Mouse (Mus musculus): ENCODE measurements around the gene Mylpf. TPM values are rescaled to one million over a fixed set of nuclear protein-coding genes. Genes with fewer than 3 reads are reported as not detected.
A peak's percentile ranks its signal among the peaks of the same experiment; 100 is the strongest.

The Mylpf gene
- polyA plus RNA-seq, 1 experiment from 2014 or later = 19.7 TPM

DNA sequence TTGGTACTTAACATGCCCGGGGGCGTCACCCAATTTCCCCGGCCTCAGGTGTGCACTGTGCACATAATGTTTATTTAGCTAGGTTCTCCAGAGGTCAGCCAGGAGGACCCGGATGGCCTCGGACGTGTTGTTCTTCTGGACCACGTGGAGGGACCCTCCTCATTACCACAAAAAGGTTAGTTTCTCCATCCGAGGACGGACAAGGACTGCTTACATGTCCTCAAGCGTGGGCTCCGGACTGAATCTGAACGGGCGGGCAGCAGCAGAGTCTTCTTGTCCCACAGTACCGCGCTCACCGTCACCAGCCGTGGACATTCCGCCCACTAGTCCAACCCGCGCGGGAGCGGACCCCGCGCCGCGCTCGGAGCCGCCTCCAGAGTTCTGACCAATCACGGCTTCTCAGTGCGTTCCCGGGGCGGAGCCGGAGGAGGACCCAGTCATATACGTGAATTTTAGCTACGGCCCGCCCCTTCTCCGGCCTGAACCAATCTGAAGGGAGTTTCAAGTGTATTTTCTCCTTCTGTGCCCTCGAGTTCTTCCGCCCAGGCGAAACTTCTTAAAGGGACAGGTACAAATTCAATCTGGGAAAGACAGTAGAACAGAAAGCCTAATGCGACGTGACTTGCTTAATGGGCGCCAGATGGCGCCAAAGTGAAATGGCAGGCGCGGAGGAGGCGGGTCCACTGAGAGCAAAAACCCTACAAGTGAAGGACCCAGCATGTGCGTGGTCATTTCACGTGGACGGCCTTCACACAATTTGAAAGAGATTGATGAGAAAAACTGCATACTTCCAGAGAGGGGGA lies 51.8 kb downstream of the Mylpf start, which contains the start of gene Dctpp1:
Dctpp1 (minus strand) TSS at position 401 of the 803 bp plus-strand sequence.
- peaks cover 5% of the 10 kb centered on the region; the same call in 1 of the 2 replicates for H3K36me3 ChIP-seq (replicated peaks; ENCODE audit: insufficient read depth, low read length)
- no peaks in the 10 kb centered on the region for H3K27me3 ChIP-seq (ENCODE audit: insufficient read depth, low read length)
- H3K9ac ChIP-seq (replicated peaks) = peak within 1 kb of the TSS; percentile 74
- peaks cover 36% of the 10 kb centered on the region for H3K4me1 ChIP-seq (ENCODE audit: insufficient read depth)
- peak within 1 kb of the TSS; percentile 90 for H3K27ac ChIP-seq (ENCODE audit: low read depth)
- ATAC-seq (peak; percentile 96), DNase-seq (peak; percentile 97)
- H3K4me2 ChIP-seq (ENCODE audit: low read depth, low read length) = peak within 1 kb of the TSS; percentile 91
- H3K9me3 ChIP-seq (ENCODE audit: low read length) = no peaks in the 10 kb centered on the region
- WGBS (ENCODE audit: insufficient replicate concordance) = under 1% methylated on average over 50 of the region's 50 CpGs
- no peak; the same call in none of the 2 replicates for TF ChIP-seq EP300 (IDR thresholded peaks at IDR 0.05; ENCODE audit: low read depth)
- TF ChIP-seq CTCF (IDR thresholded peaks at IDR 0.05; ENCODE audit: low read depth) = peak; percentile 95
- peak within 1 kb of the TSS; percentile 74 for H3K4me3 ChIP-seq (ENCODE audit: low read depth, low read length)

DNA sequence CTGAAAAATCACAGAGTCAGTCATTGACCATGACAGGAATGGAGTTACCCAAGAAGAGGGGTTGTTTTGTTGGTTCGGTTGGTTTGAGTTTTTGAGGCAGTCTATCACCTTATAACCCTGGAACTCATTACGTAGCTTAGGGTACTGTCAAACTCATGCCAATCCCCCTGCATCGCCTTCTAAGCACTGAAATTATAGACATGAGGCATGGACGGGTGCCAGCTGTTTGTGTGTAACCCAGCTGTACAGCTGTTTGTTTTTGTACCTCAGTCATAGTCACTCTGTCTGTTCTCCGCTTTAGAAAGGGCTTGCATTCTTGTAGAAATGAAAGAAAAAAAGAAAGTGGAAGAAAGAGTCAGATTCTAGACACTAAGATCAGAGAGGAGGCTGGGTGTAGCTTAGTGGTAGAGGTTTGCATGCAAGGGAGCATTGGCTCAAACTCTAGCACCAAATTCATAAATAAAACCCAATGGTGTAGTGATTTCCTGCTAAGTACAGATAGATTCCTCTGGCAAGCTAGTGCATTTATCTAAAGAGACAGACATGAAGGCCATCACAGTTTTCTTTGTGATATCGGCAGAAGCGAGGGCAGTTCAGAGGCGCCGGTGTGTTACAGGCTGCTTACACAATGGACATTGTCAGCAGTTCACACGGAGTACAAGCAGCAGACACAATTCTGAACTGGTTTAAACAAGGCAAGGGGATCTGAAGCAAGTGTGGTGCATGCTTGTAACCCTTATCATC lies 53.7 kb downstream of the Mylpf start:
- no peak for ATAC-seq
- Histone ChIP-seq H3K4me2 (ENCODE audit: low read depth, low read length) (no peak overlapping the region; the same call in 1 of the 2 replicates), H3K27ac (ENCODE audit: low read depth) (no peak overlapping the region), H3K4me3 (ENCODE audit: low read depth, low read length) (no peak overlapping the region), H3K4me1 (ENCODE audit: insufficient read depth) (peaks cover 28% of the 10 kb centered on the region), H3K27me3 (ENCODE audit: insufficient read depth, low read length) (no peaks in the 10 kb centered on the region), H3K36me3 (replicated peaks; ENCODE audit: insufficient read depth, low read length) (no peaks in the 10 kb centered on the region; the same call in 1 of the 2 replicates), H3K9me3 (ENCODE audit: low read length) (no peaks in the 10 kb centered on the region), H3K9ac (replicated peaks) (no peak overlapping the region)
- no peak for TF ChIP-seq CTCF (IDR thresholded peaks at IDR 0.05; ENCODE audit: low read depth)
- TF ChIP-seq EP300 (IDR thresholded peaks at IDR 0.05; ENCODE audit: low read depth) = no peak
- 58% methylated on average over 10 of the region's 10 CpGs for WGBS (ENCODE audit: insufficient replicate concordance)
- no peak for DNase-seq

DNA sequence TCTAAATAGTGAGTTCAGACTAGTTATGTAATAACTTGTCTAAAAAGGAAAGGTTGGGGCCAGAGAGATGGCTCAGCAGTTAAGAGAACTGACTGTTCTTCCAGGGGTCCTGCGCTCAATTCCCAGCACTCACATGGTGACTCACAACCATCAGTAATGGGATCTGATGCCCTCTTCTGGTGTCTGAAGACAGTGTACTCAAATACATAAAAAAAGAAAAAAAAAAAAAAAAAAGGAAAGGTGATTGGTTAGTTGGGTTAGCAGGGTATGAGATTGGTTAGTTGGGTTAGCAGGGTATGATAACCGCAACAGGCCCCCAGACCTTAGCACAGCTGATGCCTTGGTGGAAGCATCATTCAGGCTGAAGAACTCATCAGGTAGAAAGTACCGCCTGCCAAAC lies 54.8 kb downstream of the Mylpf start:
- Histone ChIP-seq H3K9ac (replicated peaks) (no peak overlapping the region), H3K4me1 (ENCODE audit: insufficient read depth) (peaks cover 28% of the 10 kb centered on the region), H3K4me3 (ENCODE audit: low read depth, low read length) (no peak overlapping the region), H3K36me3 (replicated peaks; ENCODE audit: insufficient read depth, low read length) (no peaks in the 10 kb centered on the region), H3K9me3 (ENCODE audit: low read length) (peaks cover 4% of the 10 kb centered on the region; the same call in 1 of the 2 replicates), H3K27me3 (ENCODE audit: insufficient read depth, low read length) (no peaks in the 10 kb centered on the region), H3K27ac (ENCODE audit: low read depth) (no peak overlapping the region), H3K4me2 (ENCODE audit: low read depth, low read length) (no peak overlapping the region)
- no peak for ATAC-seq
- whole genome bisulfite sequencing (ENCODE audit: insufficient replicate concordance) = 92% methylated on average over 3 of the region's 3 CpGs
- no peak for DNase-seq
- TF ChIP-seq EP300 (IDR thresholded peaks at IDR 0.05; ENCODE audit: low read depth) (no peak), CTCF (IDR thresholded peaks at IDR 0.05; ENCODE audit: low read depth) (no peak)

Other genes with a start within 250 kb of the Mylpf start
- gene Cdipt, start 233.0 kb upstream of the Mylpf start, polyA plus RNA-seq (2015; fragmentation: Nextera tagmentation; extraction: Ambion mirVana) = 33.2 and 37.4 TPM in 2 replicates
- gene Cdiptos, start 232.8 kb upstream of the Mylpf start, polyA plus RNA-seq (2015; fragmentation: Nextera tagmentation; extraction: Ambion mirVana) = 0.68 and 1.0 TPM in 2 replicates
- gene Mvp, start 194.3 kb upstream of the Mylpf start, polyA plus RNA-seq (2015; fragmentation: Nextera tagmentation; extraction: Ambion mirVana) = 10.5 and 10.9 TPM in 2 replicates
- gene Pagr1b, start 192.4 kb upstream of the Mylpf start, polyA plus RNA-seq (2015; fragmentation: Nextera tagmentation; extraction: Ambion mirVana) = 0.26 TPM in 1 of 2 replicates, not detected in the other
- gene Pagr1a, start 191.5 kb upstream of the Mylpf start, polyA plus RNA-seq (2015; fragmentation: Nextera tagmentation; extraction: Ambion mirVana) = 12.2 and 13.8 TPM in 2 replicates
- gene Gm42742, start 187.8 kb upstream of the Mylpf start, polyA plus RNA-seq (2015; fragmentation: Nextera tagmentation; extraction: Ambion mirVana) = 4.5 and 7.8 TPM in 2 replicates
- 0.18 TPM in 1 of 2 replicates, not detected in the other for gene Prrt2, start 187.7 kb upstream of the Mylpf start, polyA plus RNA-seq (2015; fragmentation: Nextera tagmentation; extraction: Ambion mirVana)
- 20.0 and 24.0 TPM in 2 replicates for gene Maz, start 181.9 kb upstream of the Mylpf start, polyA plus RNA-seq (2015; fragmentation: Nextera tagmentation; extraction: Ambion mirVana)
- gene Kif22, start 166.4 kb upstream of the Mylpf start, polyA plus RNA-seq (2015; fragmentation: Nextera tagmentation; extraction: Ambion mirVana) = 45.4 and 47.4 TPM in 2 replicates
- 0.59 and 1.8 TPM in 2 replicates for gene Zg16, start 121.6 kb upstream of the Mylpf start, polyA plus RNA-seq (2015; fragmentation: Nextera tagmentation; extraction: Ambion mirVana)
- gene AI467606, start 117.5 kb upstream of the Mylpf start, polyA plus RNA-seq (2015; fragmentation: Nextera tagmentation; extraction: Ambion mirVana) = 7.6 and 8.1 TPM in 2 replicates
- 148 and 151 TPM in 2 replicates for gene Qprt, start 86.7 kb upstream of the Mylpf start, polyA plus RNA-seq (2015; fragmentation: Nextera tagmentation; extraction: Ambion mirVana)
- gene Spn, start 71.1 kb upstream of the Mylpf start, polyA plus RNA-seq (2015; fragmentation: Nextera tagmentation; extraction: Ambion mirVana) = 4.9 and 5.6 TPM in 2 replicates
- 11.5 and 14.0 TPM in 2 replicates for gene Cd2bp2, start 12.8 kb upstream of the Mylpf start, polyA plus RNA-seq (2015; fragmentation: Nextera tagmentation; extraction: Ambion mirVana)
- 8.3 and 8.6 TPM in 2 replicates for gene Tbc1d10b, start 422 bp upstream of the Mylpf start, polyA plus RNA-seq (2015; fragmentation: Nextera tagmentation; extraction: Ambion mirVana)
- gene Zfp553, start 24.2 kb downstream of the Mylpf start, polyA plus RNA-seq (2015; fragmentation: Nextera tagmentation; extraction: Ambion mirVana) = 4.0 and 5.3 TPM in 2 replicates
- 16.7 and 17.3 TPM in 2 replicates for gene Sept1, start 24.2 kb downstream of the Mylpf start, polyA plus RNA-seq (2015; fragmentation: Nextera tagmentation; extraction: Ambion mirVana)
- 15.5 and 17.8 TPM in 2 replicates for gene Zfp771, start 35.4 kb downstream of the Mylpf start, polyA plus RNA-seq (2015; fragmentation: Nextera tagmentation; extraction: Ambion mirVana)
- 96.8 and 107 TPM in 2 replicates for gene Dctpp1, start 51.8 kb downstream of the Mylpf start, polyA plus RNA-seq (2015; fragmentation: Nextera tagmentation; extraction: Ambion mirVana)
- 712 and 714 TPM in 2 replicates for gene Sephs2, start 65.2 kb downstream of the Mylpf start, polyA plus RNA-seq (2015; fragmentation: Nextera tagmentation; extraction: Ambion mirVana)
- gene Itgal, start 87.4 kb downstream of the Mylpf start, polyA plus RNA-seq (2015; fragmentation: Nextera tagmentation; extraction: Ambion mirVana) = 5.9 and 6.8 TPM in 2 replicates
- gene Zfp768, start 136.7 kb downstream of the Mylpf start, polyA plus RNA-seq (2015; fragmentation: Nextera tagmentation; extraction: Ambion mirVana) = 4.8 and 6.4 TPM in 2 replicates
- 1.5 TPM in 2 replicates for gene Zfp747, start 167.2 kb downstream of the Mylpf start, polyA plus RNA-seq (2015; fragmentation: Nextera tagmentation; extraction: Ambion mirVana)
- gene 9130019O22Rik, start 178.3 kb downstream of the Mylpf start, polyA plus RNA-seq (2015; fragmentation: Nextera tagmentation; extraction: Ambion mirVana) = 0.89 and 1.2 TPM in 2 replicates
- 1.9 and 2.6 TPM in 2 replicates for gene E430018J23Rik, start 184.7 kb downstream of the Mylpf start, polyA plus RNA-seq (2015; fragmentation: Nextera tagmentation; extraction: Ambion mirVana)
- gene Zfp764, start 197.9 kb downstream of the Mylpf start, polyA plus RNA-seq (2015; fragmentation: Nextera tagmentation; extraction: Ambion mirVana) = 0.98 and 1.1 TPM in 2 replicates
- gene Zfp688, start 213.2 kb downstream of the Mylpf start, polyA plus RNA-seq (2015; fragmentation: Nextera tagmentation; extraction: Ambion mirVana) = 8.7 and 10.1 TPM in 2 replicates
- gene Zfp689, start 240.3 kb downstream of the Mylpf start, polyA plus RNA-seq (2015; fragmentation: Nextera tagmentation; extraction: Ambion mirVana) = 1.4 and 1.5 TPM in 2 replicates